Mouse (Mus musculus) 3134 (cell line): ENCODE data around the gene Ubald2.
"Not testable (repeated sequence)": the region's sequence is repeated elsewhere in the genome, so short reads cannot be mapped to it uniquely, and the experiment has no call there.

Experiments used
- DNase-seq: peaks from one replicate; pipeline ENCODE4 v3.0.0-alpha.2; 2011; ENCODE audit warnings: low spot score; ENCODE audit not compliant: insufficient read length; ENCODE audit errors: extremely low read depth

Gene Ubald2

DNA sequence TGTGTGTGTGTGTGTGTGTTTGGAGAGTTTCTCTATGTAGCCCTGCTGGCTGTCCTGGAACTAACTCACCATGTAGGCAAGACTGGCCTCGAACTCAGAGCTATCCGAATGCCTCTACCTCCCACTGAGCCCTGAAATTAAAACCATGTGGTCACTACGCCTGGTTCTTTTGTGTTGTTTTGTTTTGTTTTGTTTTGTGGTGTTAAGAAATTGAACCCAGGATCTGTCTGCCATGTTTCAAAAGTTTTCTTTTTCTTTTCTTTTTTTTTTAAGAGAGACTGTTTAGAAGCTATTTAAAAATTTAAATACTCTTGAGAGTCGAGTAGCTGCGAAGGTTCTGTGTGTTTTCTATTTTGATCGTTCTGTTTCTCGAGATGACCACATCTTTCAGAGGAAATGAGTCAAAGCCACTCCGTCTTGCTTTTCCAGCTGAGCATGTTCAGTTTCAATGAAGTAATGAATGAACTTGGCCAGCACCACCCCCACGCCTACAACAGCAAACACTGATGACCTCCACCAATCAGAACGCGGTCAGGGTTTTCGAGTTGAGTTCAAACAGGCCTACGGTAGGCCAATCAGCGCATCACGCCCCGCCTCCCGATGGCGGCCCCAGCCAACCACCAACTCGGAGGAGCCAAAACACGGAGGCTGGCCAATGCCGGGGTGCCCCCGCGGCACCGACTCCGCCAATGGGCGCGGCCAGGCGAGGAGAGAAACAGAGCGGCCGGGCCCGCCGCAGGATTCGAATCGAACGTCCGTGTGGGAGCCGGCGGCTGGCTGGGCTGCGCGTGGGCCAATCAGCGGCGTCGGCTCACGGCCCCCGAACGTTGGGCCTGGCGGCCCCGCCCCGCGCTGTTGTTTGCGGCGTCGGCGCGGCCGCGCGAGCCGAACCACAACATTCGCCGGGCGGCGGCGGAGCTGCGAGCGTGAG lies at the start of gene Ubald2:
Ubald2 (plus strand) TSS at position 739 of the 931 bp plus-strand sequence.
- peak; percentile 100 for DNase-seq

- DNase-seq: no peak
Measured at GRCm38 (mm10) chr11:116384171-116384570, 49.7 kb upstream of the Ubald2 start.

DNA sequence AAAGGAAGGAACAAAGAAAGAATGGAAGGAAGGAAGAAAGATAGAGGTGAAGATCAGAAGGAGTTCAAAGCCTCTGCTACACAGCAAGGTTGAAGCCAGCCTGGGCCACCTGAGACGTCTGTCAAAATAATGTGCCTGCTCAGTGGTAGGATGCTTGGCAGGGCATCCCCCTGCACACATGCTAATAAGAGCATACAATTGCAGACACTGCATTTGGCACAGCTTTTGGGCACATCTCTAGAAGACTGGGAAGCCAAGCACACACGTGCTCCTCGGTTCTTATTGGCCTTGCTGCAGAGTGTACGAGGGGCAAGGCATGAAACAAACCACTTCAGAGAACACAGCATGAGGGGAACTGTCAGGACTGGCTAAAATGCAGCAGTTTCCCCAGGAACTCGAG lies 47.9 kb upstream of the Ubald2 start:
- DNase-seq: no peak

DNA sequence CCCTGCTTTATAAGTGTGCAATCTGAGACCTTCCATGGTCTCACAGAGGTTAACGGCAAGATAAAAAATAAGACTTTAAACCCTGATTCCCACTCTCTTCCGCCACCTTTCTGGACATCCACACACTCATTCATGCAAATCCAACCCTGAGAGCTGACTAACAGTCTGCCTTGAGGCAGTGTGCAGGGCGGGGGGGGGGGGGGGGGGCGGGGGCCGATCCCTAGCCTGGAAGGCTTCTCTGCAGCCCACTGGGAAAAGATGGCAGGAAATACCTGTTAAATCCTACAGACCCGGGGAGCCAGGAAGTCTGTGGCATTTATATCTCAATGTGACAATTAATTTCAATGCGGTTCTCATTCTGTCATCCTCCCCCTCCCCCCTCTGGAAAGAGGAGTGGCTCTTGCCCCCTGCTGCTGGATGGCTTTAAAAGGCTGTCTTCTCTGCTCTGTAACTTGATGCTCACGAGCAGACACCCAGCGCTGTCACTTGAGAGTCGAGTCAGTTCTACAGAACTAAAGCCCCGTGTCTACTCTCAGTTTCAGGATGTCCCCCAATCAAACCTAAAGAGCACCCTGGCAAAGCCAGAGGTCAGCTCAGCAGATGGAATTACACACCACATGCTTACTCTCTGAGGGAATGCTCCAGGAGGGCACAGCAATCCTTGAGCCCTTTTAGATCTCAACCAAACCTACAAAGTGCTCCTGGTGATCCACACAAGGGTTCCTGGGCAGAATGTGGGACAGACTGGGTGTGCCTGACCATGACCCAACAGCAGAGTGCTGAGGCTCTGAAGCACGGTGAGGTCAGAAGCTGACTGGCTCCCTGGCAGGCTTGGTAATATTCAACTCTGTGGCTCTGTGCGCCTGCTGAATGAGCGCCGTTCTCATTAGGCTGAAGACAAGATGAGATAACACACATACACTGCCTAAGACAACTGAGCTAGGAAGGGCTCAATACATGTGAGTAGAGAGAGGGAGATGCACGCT lies 46.5 kb upstream of the Ubald2 start:
- DNase-seq: no peak

- no peak for DNase-seq
Measured at GRCm38 (mm10) chr11:116388841-116389480, 44.9 kb upstream of the Ubald2 start.

GRCm38 (mm10) chr11:116394769-116395168 lies 39.1 kb upstream of the Ubald2 start:
- no peak for DNase-seq

- no peak for DNase-seq
Measured at GRCm38 (mm10) chr11:116396276-116396933, 37.5 kb upstream of the Ubald2 start.

GRCm38 (mm10) chr11:116396934-116397330 lies 37.0 kb upstream of the Ubald2 start:
- DNase-seq: no peak

DNA sequence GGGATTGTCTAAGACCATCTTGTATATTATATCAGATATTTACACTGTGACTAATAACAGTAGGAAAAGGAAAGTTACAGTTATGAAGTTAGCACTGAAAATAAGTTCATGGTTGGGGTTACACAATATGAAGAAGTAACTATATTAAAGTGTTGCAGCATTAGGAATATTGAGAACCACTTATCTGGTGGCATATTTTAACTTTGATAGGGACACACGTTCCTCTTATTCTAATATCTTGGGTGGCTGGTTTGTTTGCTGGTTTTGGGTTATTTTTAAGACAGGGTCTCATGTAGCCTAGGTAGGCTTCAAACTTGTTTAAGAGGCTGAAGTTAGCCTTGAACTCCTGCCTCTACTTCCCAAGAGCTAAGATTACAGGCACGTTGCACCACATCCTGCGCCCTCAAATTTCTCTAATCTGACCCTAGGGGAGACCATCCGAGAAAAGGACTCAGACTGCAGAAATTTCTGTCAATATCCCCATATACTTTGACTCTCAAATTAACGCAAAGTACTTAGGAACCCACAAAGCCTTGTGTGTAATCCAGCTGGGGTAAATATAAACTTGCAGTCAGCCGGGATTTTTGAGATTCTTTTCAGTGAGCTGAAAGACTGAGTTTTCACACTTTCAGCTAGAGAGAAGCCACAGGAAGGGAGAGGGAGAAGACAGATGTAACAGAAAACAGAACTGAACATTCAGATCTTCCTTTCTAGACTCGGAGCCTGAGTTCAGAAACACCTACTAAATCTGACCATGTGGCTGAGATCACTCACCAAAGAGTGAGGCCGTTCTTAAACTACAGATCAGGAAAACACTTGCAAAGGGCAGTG lies 36.2 kb upstream of the Ubald2 start:
- DNase-seq: no peak

DNA sequence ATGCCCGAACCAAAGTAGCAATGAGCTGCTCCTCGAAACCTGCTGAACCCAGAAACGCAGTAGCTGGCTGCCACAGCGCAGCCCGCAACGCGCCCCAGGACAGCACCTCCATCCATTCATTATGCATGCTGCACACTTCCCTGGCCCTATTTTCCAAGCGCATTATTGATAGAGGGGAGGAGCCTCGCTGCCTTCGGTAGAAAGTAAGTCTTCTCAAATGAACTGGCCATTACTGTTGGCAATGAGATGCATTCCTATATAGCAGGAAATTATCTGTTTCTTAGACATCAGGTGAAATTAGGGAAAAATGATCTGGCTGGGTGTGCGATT lies 35.6 kb upstream of the Ubald2 start:
- DNase-seq: no peak

DNA sequence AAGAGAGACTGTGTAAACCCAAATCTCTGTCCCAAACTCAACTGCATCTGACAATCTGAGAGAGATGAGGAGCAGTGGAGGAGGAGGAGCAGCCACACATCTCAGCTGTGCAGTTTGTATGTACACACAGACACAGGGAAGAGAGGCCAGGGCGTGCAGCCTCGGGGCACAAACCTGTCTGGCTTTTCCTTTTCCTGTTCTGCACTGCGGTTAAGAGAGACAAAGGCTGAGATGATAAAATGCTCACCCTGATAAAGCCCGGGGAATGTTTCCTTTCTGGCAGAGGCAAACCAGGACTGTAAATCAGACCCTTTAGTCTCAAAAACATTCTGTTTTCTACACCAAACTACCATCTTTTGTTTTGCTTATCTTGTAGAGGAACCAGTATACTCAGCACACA lies 33.3 kb upstream of the Ubald2 start:
- no peak for DNase-seq

GRCm38 (mm10) chr11:116405601-116406000 lies 28.3 kb upstream of the Ubald2 start:
- DNase-seq: no peak

- no peak for DNase-seq
Measured at GRCm38 (mm10) chr11:116406231-116406728, 27.6 kb upstream of the Ubald2 start.

DNA sequence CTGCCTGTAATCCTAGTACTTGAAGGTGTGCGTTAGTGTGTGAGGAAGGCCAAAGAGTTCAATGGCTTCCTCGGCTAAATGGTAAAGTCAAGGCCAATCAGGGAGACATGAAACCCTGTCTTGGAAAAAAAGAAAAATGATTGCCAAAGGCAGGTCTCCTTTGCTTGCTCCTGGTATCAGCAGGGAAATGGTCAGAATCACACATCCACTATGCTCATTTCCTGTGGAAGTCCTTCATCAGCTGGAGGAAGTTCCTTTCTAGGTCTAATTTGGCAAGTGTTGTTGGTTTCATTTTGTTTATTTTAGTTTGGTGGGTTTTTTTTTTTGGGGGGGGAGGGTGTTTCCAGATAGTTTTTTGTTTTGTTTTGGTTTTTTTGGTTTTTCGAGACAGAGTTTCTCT lies 24.9 kb upstream of the Ubald2 start:
- no peak for DNase-seq

- DNase-seq: not testable (repeated sequence)
Measured at GRCm38 (mm10) chr11:116410415-116410814, 23.5 kb upstream of the Ubald2 start.

GRCm38 (mm10) chr11:116411582-116411981 lies 22.3 kb upstream of the Ubald2 start:
- DNase-seq: peak; percentile 22

GRCm38 (mm10) chr11:116412028-116412827 lies 21.7 kb upstream of the Ubald2 start:
- DNase-seq: peak; percentile 67

DNA sequence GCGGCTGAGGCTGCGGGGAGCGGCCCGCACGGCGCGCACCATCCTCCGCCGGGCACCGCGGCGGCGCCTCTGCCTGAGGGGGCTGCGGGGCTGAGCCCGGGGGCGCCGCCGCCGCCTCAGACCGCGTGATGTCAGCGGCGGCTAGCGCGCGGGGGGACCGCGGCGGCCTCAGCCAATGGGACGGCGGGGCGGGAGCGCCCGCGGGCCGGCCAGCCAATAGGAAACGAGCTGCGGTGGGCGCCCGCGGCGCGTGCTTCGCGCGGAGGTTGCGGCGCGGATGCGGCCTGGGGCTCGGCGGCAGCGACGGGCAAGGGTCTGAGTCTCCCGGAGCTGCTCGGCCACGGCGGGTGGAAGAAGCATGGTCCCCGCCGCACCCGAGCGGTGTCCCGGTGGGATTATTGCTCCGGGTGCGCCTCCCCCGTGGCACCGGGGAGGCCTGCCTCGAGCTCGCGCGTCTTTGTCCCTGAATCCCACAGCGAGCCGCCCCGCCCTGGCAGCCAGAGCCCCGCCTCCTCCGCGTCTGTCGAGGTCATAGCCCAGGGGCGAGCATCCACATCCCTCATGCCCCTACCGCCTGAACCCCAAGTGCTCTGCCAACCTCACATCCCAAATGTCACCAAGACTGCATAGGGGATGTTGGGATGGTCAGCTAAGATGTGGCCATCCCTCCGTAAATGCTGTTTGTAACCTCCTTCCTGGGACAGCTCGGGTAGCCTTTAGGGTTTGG lies 20.8 kb upstream of the Ubald2 start, which contains the start of gene Rnf157:
Rnf157 (minus strand) TSS at position 129 of the 727 bp plus-strand sequence.
- DNase-seq: peak; percentile 89
